Mouse (Mus musculus) large intestine, adult 2 months (tissue): ENCODE data around the gene L3hypdh. TPM values are rescaled to one million over a fixed set of nuclear protein-coding genes. Genes with fewer than 3 reads are reported as not detected.
A peak's percentile ranks its signal among the peaks of the same experiment; 100 is the strongest.

Experiments used
- DNase-seq: peaks from one replicate; pipeline ENCODE4 v3.0.0-alpha.2; 2012; ENCODE audit warnings: low read depth, low spot score
- WGBS: fragments of 180-500 bp; shearing (Covaris S2); methylation state at CpG from one replicate; pipeline ENCODE4 v1.1.7; 2018; 5-methylcytosine and 5-hydroxymethylcytosine counted together
- polyA plus RNA-seq: library from polyadenylated mRNA; depleted of rRNA; stranded (reverse); fragments of >200 nt; gene quantifications from 2 replicates; pipeline ENCODE4 v1.2.3, GENCODE M21; 2012; rRNA removed

Gene L3hypdh
- 2.1 and 2.9 TPM in 2 replicates for polyA plus RNA-seq

GRCm38 (mm10) chr12:72085329-72086165 is at the start of gene L3hypdh, which contains the start of gene Jkamp:
Gene L3hypdh, minus strand, starts transcription at chr12:72085439.
Gene Jkamp, plus strand, starts transcription at chr12:72085589.
- WGBS: 2% methylated on average over 60 of the region's 60 CpGs
- peak; percentile 99 for DNase-seq

GRCm38 (mm10) chr12:72129203-72129602 is 44.0 kb upstream of the L3hypdh start:
- DNase-seq: no peak
- 81% methylated on average over 10 of the region's 10 CpGs for WGBS

GRCm38 (mm10) chr12:72115686-72116345 is 30.6 kb upstream of the L3hypdh start:
- DNase-seq: no peak
- 67% methylated on average over 22 of the region's 23 CpGs for WGBS

- DNase-seq: no peak
- WGBS: 65% methylated on average over 6 of the region's 6 CpGs
Observed at GRCm38 (mm10) chr12:72115126-72115525, 29.9 kb upstream of the L3hypdh start.

- DNase-seq: peak; percentile 64
- 23% methylated on average over 14 of the region's 14 CpGs for WGBS
Observed at GRCm38 (mm10) chr12:72104525-72105281, 19.5 kb upstream of the L3hypdh start.

- no peak for DNase-seq
- WGBS: 78% methylated on average over 5 of the region's 5 CpGs
Observed at GRCm38 (mm10) chr12:72104027-72104426, 18.8 kb upstream of the L3hypdh start.

GRCm38 (mm10) chr12:72102776-72103175 is 17.5 kb upstream of the L3hypdh start:
- WGBS: 64% methylated on average over 6 of the region's 6 CpGs
- DNase-seq: no peak

- no peak for DNase-seq
- 92% methylated on average over 8 of the region's 8 CpGs for WGBS
Observed at GRCm38 (mm10) chr12:72096966-72097365, 11.7 kb upstream of the L3hypdh start.

GRCm38 (mm10) chr12:72089802-72090201 is 4.6 kb upstream of the L3hypdh start:
- no peak for DNase-seq
- 78% methylated on average over 4 of the region's 4 CpGs for WGBS

- WGBS: under 1% methylated on average over 18 of the region's 18 CpGs
- DNase-seq: no peak
Observed at GRCm38 (mm10) chr12:72086166-72086825, 1.1 kb upstream of the L3hypdh start.

GRCm38 (mm10) chr12:72085024-72085328 is 263 bp downstream of the L3hypdh start:
- under 1% methylated on average over 31 of the region's 31 CpGs for WGBS

GRCm38 (mm10) chr12:72084261-72085023 is 797 bp downstream of the L3hypdh start:
- 6% methylated on average over 46 of the region's 46 CpGs for WGBS
- DNase-seq: no peak

More at GRCm38 (mm10) chr12:72085024-72085328, 263 bp downstream of the L3hypdh start:
- no peak for DNase-seq

- 53% methylated on average over 9 of the region's 9 CpGs for WGBS
- no peak for DNase-seq
Observed at GRCm38 (mm10) chr12:72083265-72083664, 2.0 kb downstream of the L3hypdh start.

GRCm38 (mm10) chr12:72082370-72082769 is 2.9 kb downstream of the L3hypdh start:
- DNase-seq: no peak
- WGBS: 15% methylated on average over 18 of the region's 18 CpGs

- 58% methylated on average over 3 of the region's 3 CpGs for WGBS
Observed at GRCm38 (mm10) chr12:72081961-72082360, 3.3 kb downstream of the L3hypdh start.

GRCm38 (mm10) chr12:72078248-72078647 is 7.0 kb downstream of the L3hypdh start:
- no peak for DNase-seq
- WGBS: 89% methylated on average over 3 of the region's 3 CpGs

More at GRCm38 (mm10) chr12:72081961-72082360, 3.3 kb downstream of the L3hypdh start:
- no peak for DNase-seq

- DNase-seq: no peak
- under 1% methylated on average over 94 of the region's 94 CpGs for WGBS
Observed at GRCm38 (mm10) chr12:72070327-72071269, 14.6 kb downstream of the L3hypdh start, which contains the start of gene Gpr135. Gene Gpr135, minus strand, starts transcription at chr12:72071125.
